Mouse (Mus musculus) heart, adult 2 months (tissue): Measurements from ENCODE around the gene Tmem189. TPM values are rescaled to one million over a fixed set of nuclear protein-coding genes. Genes with fewer than 3 reads are reported as not detected.
A peak's percentile ranks its signal among the peaks of the same experiment; 100 is the strongest.

Experiments
- DNase-seq, 2 experiments: peaks; one replicate each; pipeline ENCODE4 v3.0.0; 2021
- H3K27ac ChIP-seq: fragments of 200-600 bp; 2 replicates; pipeline ENCODE4 v1.8.1; 2022
- H3K27me3 ChIP-seq: fragments of 200-500 bp; 2 replicates; pipeline ENCODE4 v1.6.1; 2012; ENCODE audit warnings: mild to moderate bottlenecking, low read length, inconsistent platforms, mixed read lengths; ENCODE audit not compliant: control insufficient read depth, insufficient read depth
- H3K36me3 ChIP-seq: fragments of 200-500 bp; 2 replicates; pipeline ENCODE4 v1.6.1; 2012; ENCODE audit warnings: low read length, inconsistent platforms; ENCODE audit not compliant: control insufficient read depth, insufficient read depth
- H3K4me1 ChIP-seq: fragments of 200-500 bp; 2 replicates; pipeline ENCODE4 v1.6.1; 2011; ENCODE audit warnings: low read length; ENCODE audit not compliant: control insufficient read depth, insufficient read depth
- H3K4me3 ChIP-seq: fragments of 200-600 bp; 2 replicates; pipeline ENCODE4 v1.8.1; 2022
- H3K79me2 ChIP-seq: fragments of 200-500 bp; replicated peaks from 2 replicates; pipeline ENCODE4 v1.6.1; 2012; ENCODE audit warnings: mild to moderate bottlenecking, inconsistent platforms, low read length, moderate library complexity, mixed read lengths; ENCODE audit not compliant: control insufficient read depth, insufficient read depth
- H3K9ac ChIP-seq: fragments of 200-500 bp; 2 replicates; pipeline ENCODE4 v1.6.1; 2012; ENCODE audit warnings: low read depth, mild to moderate bottlenecking, control low read depth, inconsistent platforms, low read length, mixed read lengths
- CTCF ChIP-seq: fragments of 200-600 bp; IDR thresholded peaks from 2 replicates; pipeline ENCODE4 v1.8.1; 2022; ENCODE audit warnings: antibody characterized with exemption, mild to moderate bottlenecking, moderate library complexity
- EP300 ChIP-seq: fragments of 200-500 bp; IDR thresholded peaks from 2 replicates; pipeline ENCODE4 v1.6.1; 2011; ENCODE audit warnings: low read depth, low read length, control low read depth; ENCODE audit not compliant: insufficient read depth
- POLR2A ChIP-seq: fragments of 200-500 bp; IDR thresholded peaks from 2 replicates; pipeline ENCODE4 v1.6.1; 2011; ENCODE audit warnings: mild to moderate bottlenecking, low read depth, low read length, control low read depth; ENCODE audit not compliant: insufficient read depth
- WGBS: fragments of 180-500 bp; shearing (Covaris S2); methylation state at CpG from one replicate; pipeline ENCODE4 v1.1.7; 2018; 5-methylcytosine and 5-hydroxymethylcytosine counted together
- intact Hi-C: fragments of 180-260 bp; cut with DNase I; formaldehyde crosslinking; loops from one replicate; pipeline ENCODE4 v1.15.1; 2025
- long read RNA-seq: library from polyadenylated mRNA; stranded (forward); transcript quantifications from one replicate; pipeline ENCODE4 v2.0.0, GENCODE M21; 2021
- polyA plus RNA-seq: library from polyadenylated mRNA; depleted of rRNA; stranded (reverse); fragments of >200 nt; gene quantifications from 2 replicates; pipeline ENCODE4 v1.2.3, GENCODE M21; 2012; rRNA removed
- total RNA-seq, 2 experiments: library from RNA; stranded (reverse); gene quantifications; 2 replicates each; pipeline ENCODE4 v1.2.3; 2021

Tmem189 gene
- total RNA-seq (10 to 100 TPM; 23.0 to 26.4 TPM), polyA plus RNA-seq (53.2 and 58.4 TPM in 2 replicates)
- long read RNA-seq, transcript Tmem189-201 (6 exons, 2,329 nt): major isoform, 59 of 64 reads
- long read RNA-seq, partial matches to known transcripts: 1 of 64 reads
- long read RNA-seq, other reads (novel, unspliced or antisense): 4 of 64 reads

DNA sequence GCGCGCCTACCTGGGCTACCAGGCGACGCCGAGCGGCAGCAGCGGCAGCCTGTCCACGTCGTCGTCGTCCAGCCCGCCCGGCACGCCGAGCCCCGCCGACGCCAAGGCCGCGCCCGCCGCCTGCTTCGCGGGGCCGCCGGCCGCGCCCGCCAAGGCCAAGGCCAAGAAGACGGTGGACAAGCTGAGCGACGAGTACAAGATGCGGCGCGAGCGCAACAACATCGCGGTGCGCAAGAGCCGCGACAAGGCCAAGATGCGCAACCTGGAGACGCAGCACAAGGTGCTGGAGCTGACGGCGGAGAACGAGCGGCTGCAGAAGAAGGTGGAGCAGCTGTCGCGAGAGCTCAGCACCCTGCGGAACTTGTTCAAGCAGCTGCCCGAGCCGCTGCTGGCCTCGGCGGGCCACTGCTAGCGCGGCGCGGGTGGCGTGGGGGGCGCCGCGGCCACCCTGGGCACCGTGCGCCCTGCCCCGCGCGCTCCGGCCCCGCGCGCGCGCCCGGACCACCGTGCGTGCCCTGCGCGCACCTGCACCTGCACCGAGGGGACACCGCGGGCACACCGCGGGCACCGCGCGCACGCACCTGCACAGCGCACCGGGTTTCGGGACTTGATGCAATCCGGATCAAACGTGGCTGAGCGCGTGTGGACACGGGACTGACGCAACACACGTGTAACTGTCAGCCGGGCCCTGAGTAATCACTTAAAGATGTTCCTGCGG is at the start of gene Tmem189:
Gene Tmem189 (minus strand): TSS at position 322 of the 718 bp plus-strand sequence.
- Histone ChIP-seq H3K4me3 (peak within 1 kb of the TSS; percentile 79), H3K79me2 (no peaks in the 10 kb centered on the region), H3K27ac (peak within 1 kb of the TSS; percentile 91), H3K4me1 (peaks cover 9% of the 10 kb centered on the region), H3K9ac (peak within 1 kb of the TSS; percentile 98), H3K27me3 (no peaks in the 10 kb centered on the region), H3K36me3 (no peaks in the 10 kb centered on the region)
- no peak; the same call in 1 of the 2 replicates for TF ChIP-seq POLR2A
- peak; percentile 25; the same call in 1 of the 2 replicates for TF ChIP-seq EP300
- peak; percentile 77 to 79 for DNase-seq
- 3% methylated on average over 93 of the region's 99 CpGs for WGBS
- intact Hi-C loops: loop anchor here (2.0 to 10.0 kb wide), 4 partner anchors 87 to 405 kb away; no protein-coding TSS in a partner anchor

DNA sequence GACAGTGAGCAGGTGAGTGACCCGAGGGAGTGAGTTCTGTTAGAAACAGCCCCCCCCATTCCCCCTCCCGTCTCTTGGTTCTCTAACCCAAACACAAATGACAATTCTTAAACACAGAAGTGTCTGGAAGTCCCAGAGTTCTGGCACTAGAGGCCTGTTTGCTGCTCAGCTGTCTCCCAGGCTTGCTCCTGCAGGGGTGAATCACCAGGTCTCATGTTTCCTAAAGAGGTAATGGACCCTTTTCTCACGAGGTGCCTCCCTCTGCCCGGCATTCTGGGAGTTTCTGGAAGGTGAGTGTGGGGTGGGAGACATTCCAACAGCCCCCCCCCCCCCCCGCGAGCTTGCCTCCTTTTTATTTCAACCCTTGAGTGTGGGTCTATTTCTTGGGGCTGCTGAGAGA is 49.4 kb upstream of the Tmem189 start:
- Histone ChIP-seq H3K4me1 (no peaks in the 10 kb centered on the region), H3K36me3 (no peaks in the 10 kb centered on the region), H3K79me2 (no peaks in the 10 kb centered on the region), H3K27ac (no peak overlapping the region), H3K4me3 (no peak overlapping the region), H3K9ac (no peak overlapping the region), H3K27me3 (no peaks in the 10 kb centered on the region)
- intact Hi-C loops: no loop called here
- no peak for TF ChIP-seq EP300
- no peak for TF ChIP-seq CTCF
- no peak for DNase-seq
- WGBS: 60% methylated on average over 6 of the region's 6 CpGs

DNA sequence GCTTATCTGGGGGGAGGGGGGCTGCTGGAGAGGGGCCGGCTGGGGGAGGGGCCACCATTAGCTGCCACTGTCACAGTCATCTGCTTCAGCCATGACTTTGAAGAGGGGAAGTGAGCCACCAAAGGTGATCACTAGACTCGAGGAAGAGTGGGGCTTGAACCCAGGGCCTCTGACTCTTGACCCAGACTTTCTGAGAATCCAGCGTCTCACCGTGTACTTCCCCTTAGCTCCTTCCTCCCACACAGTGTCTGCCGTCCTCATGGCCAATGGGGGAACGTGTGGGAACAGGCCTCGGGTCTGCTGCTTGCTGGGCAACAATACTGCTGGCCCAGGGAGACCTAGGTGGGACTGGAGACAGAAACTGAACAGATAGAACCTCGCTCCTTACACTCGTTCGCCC is 45.2 kb upstream of the Tmem189 start:
- H3K9ac ChIP-seq: no peak overlapping the region
- H3K79me2 ChIP-seq: no peaks in the 10 kb centered on the region
- no peak for TF ChIP-seq EP300
- TF ChIP-seq CTCF: no peak
- no peak for TF ChIP-seq POLR2A
- DNase-seq: no peak
- no peaks in the 10 kb centered on the region for H3K36me3 ChIP-seq
- no peaks in the 10 kb centered on the region for H3K27me3 ChIP-seq
- no peak overlapping the region for H3K27ac ChIP-seq
- H3K4me3 ChIP-seq: no peak overlapping the region
- peaks cover 2% of the 10 kb centered on the region; the same call in 1 of the 2 replicates for H3K4me1 ChIP-seq
- WGBS: 58% methylated on average over 10 of the region's 10 CpGs
- intact Hi-C loops: no loop called here

- Histone ChIP-seq H3K4me3 (no peak overlapping the region), H3K4me1 (peaks cover 2% of the 10 kb centered on the region; the same call in 1 of the 2 replicates), H3K27ac (no peak overlapping the region), H3K27me3 (no peaks in the 10 kb centered on the region), H3K79me2 (no peaks in the 10 kb centered on the region), H3K36me3 (no peaks in the 10 kb centered on the region), H3K9ac (no peak overlapping the region)
- no peak for DNase-seq
- intact Hi-C loops: no loop called here
- WGBS: 78% methylated on average over 13 of the region's 13 CpGs
- no peak for TF ChIP-seq CTCF
- no peak for TF ChIP-seq POLR2A
- no peak for TF ChIP-seq EP300
Measured at GRCm38 (mm10) chr2:167731149-167731548, 41.5 kb upstream of the Tmem189 start.

DNA sequence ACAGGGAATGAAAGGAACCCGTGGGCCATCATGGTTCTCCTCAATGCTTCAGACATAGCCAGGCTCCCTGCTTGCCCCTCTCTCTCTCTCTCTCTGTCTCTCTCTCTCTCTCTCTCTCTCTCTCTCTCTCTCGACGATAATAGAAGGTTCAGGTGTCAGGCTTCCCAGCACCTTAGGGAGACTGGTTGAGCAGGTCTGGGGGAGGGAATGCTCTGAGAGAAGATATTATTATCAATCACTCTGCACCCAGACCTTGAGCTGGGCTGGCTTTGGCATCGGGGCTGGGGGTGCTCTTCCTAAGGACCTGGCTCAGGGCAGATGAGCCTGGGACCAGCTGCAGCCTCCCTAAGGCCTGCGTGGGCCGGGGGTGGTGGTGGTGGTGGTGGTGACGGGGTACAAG is 40.4 kb upstream of the Tmem189 start:
- TF ChIP-seq EP300 (no peak), CTCF (no peak), POLR2A (no peak)
- intact Hi-C loops: no loop called here
- H3K36me3 ChIP-seq: no peaks in the 10 kb centered on the region
- no peak overlapping the region for H3K27ac ChIP-seq
- no peaks in the 10 kb centered on the region for H3K27me3 ChIP-seq
- H3K9ac ChIP-seq: no peak overlapping the region
- H3K4me1 ChIP-seq: peaks cover 2% of the 10 kb centered on the region; the same call in 1 of the 2 replicates
- DNase-seq: no peak
- 72% methylated on average over 7 of the region's 7 CpGs for WGBS
- no peak overlapping the region for H3K4me3 ChIP-seq
- H3K79me2 ChIP-seq: no peaks in the 10 kb centered on the region

- Histone ChIP-seq H3K36me3 (no peaks in the 10 kb centered on the region), H3K27me3 (no peaks in the 10 kb centered on the region), H3K79me2 (no peaks in the 10 kb centered on the region), H3K9ac (no peak overlapping the region), H3K4me3 (no peak overlapping the region), H3K4me1 (no peaks in the 10 kb centered on the region), H3K27ac (no peak overlapping the region)
- WGBS: 34% methylated on average over 13 of the region's 13 CpGs
- TF ChIP-seq CTCF: no peak
- TF ChIP-seq POLR2A: no peak
- TF ChIP-seq EP300: no peak
- peak in 1 of 2 experiments; percentile 27 for DNase-seq
- intact Hi-C loops: no loop called here
Measured at GRCm38 (mm10) chr2:167727161-167727560, 37.5 kb upstream of the Tmem189 start.
